Mouse (Mus musculus): ENCODE data around the gene Egf. TPM values are rescaled to one million over a fixed set of nuclear protein-coding genes. Genes with fewer than 3 reads are reported as not detected.

Egf gene
- polyA plus RNA-seq, 1 experiment = 3.6 TPM

GRCm38 (mm10) chr3:129698882-129699281 is 56.2 kb downstream of the Egf start:
- no peak for TF ChIP-seq CTCF (IDR thresholded peaks at IDR 0.05; ENCODE audit: borderline replicate concordance, insufficient read depth, low read depth, low read length)
- TF ChIP-seq POLR2A (IDR thresholded peaks at IDR 0.05; ENCODE audit: borderline replicate concordance, insufficient read depth, low read length) = no peak
- H3K4me3 ChIP-seq (replicated peaks; ENCODE audit: insufficient read depth, low read depth, low read length) = no peak overlapping the region
- H3K27ac ChIP-seq (ENCODE audit: insufficient read depth, low read length) = no peak overlapping the region
- DNase-seq = no peak
- 67% methylated on average over 8 of the region's 8 CpGs for WGBS
- H3K4me1 ChIP-seq (ENCODE audit: control insufficient read depth, insufficient read depth, low read length) = no peaks in the 10 kb centered on the region
- no peaks in the 10 kb centered on the region for H3K27me3 ChIP-seq (ENCODE audit: control insufficient read depth, insufficient read depth, low read length)

- TF ChIP-seq CTCF (IDR thresholded peaks at IDR 0.05; ENCODE audit: borderline replicate concordance, insufficient read depth, low read depth, low read length) (no peak), POLR2A (IDR thresholded peaks at IDR 0.05; ENCODE audit: borderline replicate concordance, insufficient read depth, low read length) (no peak)
- no peaks in the 10 kb centered on the region for H3K27me3 ChIP-seq (ENCODE audit: control insufficient read depth, insufficient read depth, low read length)
- 89% methylated on average over 6 of the region's 6 CpGs for WGBS
- no peaks in the 10 kb centered on the region for H3K4me1 ChIP-seq (ENCODE audit: control insufficient read depth, insufficient read depth, low read length)
- H3K27ac ChIP-seq (ENCODE audit: insufficient read depth, low read length) = no peak overlapping the region
- H3K4me3 ChIP-seq (replicated peaks; ENCODE audit: insufficient read depth, low read depth, low read length) = no peak overlapping the region
- DNase-seq = no peak
Measured at GRCm38 (mm10) chr3:129698365-129698764, 56.8 kb downstream of the Egf start.

- no peaks in the 10 kb centered on the region for H3K27me3 ChIP-seq (ENCODE audit: control insufficient read depth, insufficient read depth, low read length)
- DNase-seq = no peak
- 79% methylated on average over 10 of the region's 10 CpGs for WGBS
- no peaks in the 10 kb centered on the region for H3K4me1 ChIP-seq (ENCODE audit: control insufficient read depth, insufficient read depth, low read length)
- H3K4me3 ChIP-seq (replicated peaks; ENCODE audit: insufficient read depth, low read depth, low read length) = no peak overlapping the region
- H3K27ac ChIP-seq (ENCODE audit: insufficient read depth, low read length) = no peak overlapping the region
- TF ChIP-seq CTCF (IDR thresholded peaks at IDR 0.05; ENCODE audit: borderline replicate concordance, insufficient read depth, low read depth, low read length) = no peak
- no peak for TF ChIP-seq POLR2A (IDR thresholded peaks at IDR 0.05; ENCODE audit: borderline replicate concordance, insufficient read depth, low read length)
Measured at GRCm38 (mm10) chr3:129697691-129698090, 57.4 kb downstream of the Egf start.

GRCm38 (mm10) chr3:129695943-129696342 is 59.2 kb downstream of the Egf start:
- WGBS = 88% methylated on average over 8 of the region's 8 CpGs
- no peaks in the 10 kb centered on the region for H3K27me3 ChIP-seq (ENCODE audit: control insufficient read depth, insufficient read depth, low read length)
- H3K4me1 ChIP-seq (ENCODE audit: control insufficient read depth, insufficient read depth, low read length) = no peaks in the 10 kb centered on the region
- no peak for DNase-seq
- no peak overlapping the region for H3K27ac ChIP-seq (ENCODE audit: insufficient read depth, low read length)
- H3K4me3 ChIP-seq (replicated peaks; ENCODE audit: insufficient read depth, low read depth, low read length) = no peak overlapping the region
- TF ChIP-seq CTCF (IDR thresholded peaks at IDR 0.05; ENCODE audit: borderline replicate concordance, insufficient read depth, low read depth, low read length) = no peak

GRCm38 (mm10) chr3:129693581-129693980 is 61.5 kb downstream of the Egf start:
- H3K4me1 ChIP-seq (ENCODE audit: control insufficient read depth, insufficient read depth, low read length) = no peaks in the 10 kb centered on the region
- DNase-seq = no peak
- TF ChIP-seq CTCF (IDR thresholded peaks at IDR 0.05; ENCODE audit: borderline replicate concordance, insufficient read depth, low read depth, low read length) (no peak), POLR2A (IDR thresholded peaks at IDR 0.05; ENCODE audit: borderline replicate concordance, insufficient read depth, low read length) (no peak)
- H3K27me3 ChIP-seq (ENCODE audit: control insufficient read depth, insufficient read depth, low read length) = no peaks in the 10 kb centered on the region
- WGBS = 75% methylated on average over 4 of the region's 4 CpGs
- H3K27ac ChIP-seq (ENCODE audit: insufficient read depth, low read length) = no peak overlapping the region
- no peak overlapping the region for H3K4me3 ChIP-seq (replicated peaks; ENCODE audit: insufficient read depth, low read depth, low read length)

- WGBS = 66% methylated on average over 16 of the region's 16 CpGs
- Histone ChIP-seq H3K27ac (ENCODE audit: insufficient read depth, low read length) (no peak overlapping the region), H3K4me1 (ENCODE audit: control insufficient read depth, insufficient read depth, low read length) (no peaks in the 10 kb centered on the region), H3K4me3 (replicated peaks; ENCODE audit: insufficient read depth, low read depth, low read length) (no peak overlapping the region), H3K27me3 (ENCODE audit: control insufficient read depth, insufficient read depth, low read length) (no peaks in the 10 kb centered on the region)
- TF ChIP-seq POLR2A (IDR thresholded peaks at IDR 0.05; ENCODE audit: borderline replicate concordance, insufficient read depth, low read length) = no peak
- no peak for TF ChIP-seq CTCF (IDR thresholded peaks at IDR 0.05; ENCODE audit: borderline replicate concordance, insufficient read depth, low read depth, low read length)
- DNase-seq = no peak
Measured at GRCm38 (mm10) chr3:129692816-129693215, 62.3 kb downstream of the Egf start.

GRCm38 (mm10) chr3:129687429-129687828 is 67.7 kb downstream of the Egf start:
- Histone ChIP-seq H3K4me1 (ENCODE audit: control insufficient read depth, insufficient read depth, low read length) (no peaks in the 10 kb centered on the region), H3K27me3 (ENCODE audit: control insufficient read depth, insufficient read depth, low read length) (no peaks in the 10 kb centered on the region), H3K27ac (ENCODE audit: insufficient read depth, low read length) (no peak overlapping the region), H3K4me3 (replicated peaks; ENCODE audit: insufficient read depth, low read depth, low read length) (no peak overlapping the region)
- TF ChIP-seq POLR2A (IDR thresholded peaks at IDR 0.05; ENCODE audit: borderline replicate concordance, insufficient read depth, low read length) (no peak), CTCF (IDR thresholded peaks at IDR 0.05; ENCODE audit: borderline replicate concordance, insufficient read depth, low read depth, low read length) (no peak)
- DNase-seq = no peak
- WGBS = 71% methylated on average over 5 of the region's 5 CpGs

- 60% methylated on average over 8 of the region's 8 CpGs for WGBS
- Histone ChIP-seq H3K27me3 (ENCODE audit: control insufficient read depth, insufficient read depth, low read length) (no peaks in the 10 kb centered on the region), H3K27ac (ENCODE audit: insufficient read depth, low read length) (no peak overlapping the region), H3K4me3 (replicated peaks; ENCODE audit: insufficient read depth, low read depth, low read length) (no peak overlapping the region), H3K4me1 (ENCODE audit: control insufficient read depth, insufficient read depth, low read length) (no peaks in the 10 kb centered on the region)
- TF ChIP-seq CTCF (IDR thresholded peaks at IDR 0.05; ENCODE audit: borderline replicate concordance, insufficient read depth, low read depth, low read length) (peak; percentile 40; the same call in 1 of the 2 replicates), POLR2A (IDR thresholded peaks at IDR 0.05; ENCODE audit: borderline replicate concordance, insufficient read depth, low read length) (no peak)
- DNase-seq = peak; percentile 47 to 63
Measured at GRCm38 (mm10) chr3:129686698-129687333, 68.3 kb downstream of the Egf start.
